Mouse (Mus musculus): Measurements from ENCODE around the gene Gm38392.

DNA sequence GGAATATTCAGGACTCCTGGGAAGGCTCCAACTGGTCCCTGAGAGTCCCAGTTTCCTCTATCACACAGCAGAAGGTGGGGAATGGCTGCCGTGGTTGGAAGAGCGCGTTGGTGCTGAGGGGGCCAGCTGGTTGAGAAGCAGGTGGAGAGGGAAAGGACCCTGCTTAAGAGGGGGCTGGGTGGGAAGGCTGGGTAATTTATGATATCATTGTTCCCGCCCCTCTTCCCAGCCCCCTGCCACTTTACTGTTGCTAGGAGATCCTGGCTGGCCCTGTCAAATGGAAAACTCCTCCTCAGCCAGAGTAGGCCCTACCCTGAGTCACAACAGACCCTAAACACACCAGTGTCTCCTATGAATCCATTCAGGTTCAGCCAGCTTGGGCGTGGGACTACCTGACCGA, 59.0 kb downstream of the Gm38392 start:
- no peak for TF ChIP-seq CTCF (IDR thresholded peaks at IDR 0.05; ENCODE audit: control insufficient read depth, insufficient read depth, low read length)
- TF ChIP-seq POLR2A (IDR thresholded peaks at IDR 0.05; ENCODE audit: borderline replicate concordance, control insufficient read depth, low read depth, low read length): no peak

Data from bone marrow, adult 2 months (tissue).